Mouse (Mus musculus) gastrocnemius, postnatal 4 days (tissue): ENCODE data around the gene Eml6. TPM values are rescaled to one million over a fixed set of nuclear protein-coding genes. Genes with fewer than 3 reads are reported as not detected.
"Not testable (repeated sequence)": the region's sequence is repeated elsewhere in the genome, so short reads cannot be mapped to it uniquely, and the experiment has no call there.

ENCODE experiments used
- DNase-seq, 2 experiments: peaks; one replicate each; pipeline ENCODE4 v3.0.0; 2021 to 2022; ENCODE audit warnings: low spot score in 2 of 2, mixed read lengths in 2 of 2
- total RNA-seq, 2 experiments: library from RNA; stranded (reverse); gene quantifications; 2 replicates each; pipeline ENCODE4 v1.2.3; 2021

The Eml6 gene
- total RNA-seq, 2 experiments from 2014 or later, result 3.2 to 3.3 TPM

GRCm38 (mm10) chr11:29861040-29861439 lies 164.8 kb downstream of the Eml6 start:
- no peak for DNase-seq

- DNase-seq, result no peak
Observed at GRCm38 (mm10) chr11:29840606-29841227, 185.1 kb downstream of the Eml6 start.

GRCm38 (mm10) chr11:29839781-29840180 lies 186.1 kb downstream of the Eml6 start:
- no peak for DNase-seq

- no peak for DNase-seq
Observed at GRCm38 (mm10) chr11:29837066-29837465, 188.8 kb downstream of the Eml6 start.

- no peak for DNase-seq
Observed at GRCm38 (mm10) chr11:29827729-29828128, 198.1 kb downstream of the Eml6 start.

- DNase-seq, result no peak
Observed at GRCm38 (mm10) chr11:29826001-29826400, 199.8 kb downstream of the Eml6 start.

GRCm38 (mm10) chr11:29825271-29825718 lies 200.5 kb downstream of the Eml6 start, which contains the start of gene 4931440F15Rik:
Gene 4931440F15Rik, minus strand, starts transcription at chr11:29825668.
- DNase-seq, result not testable (repeated sequence)

GRCm38 (mm10) chr11:29824474-29825270 lies 201.2 kb downstream of the Eml6 start:
- DNase-seq, result not testable (repeated sequence)

- no peak for DNase-seq
Observed at GRCm38 (mm10) chr11:29823141-29823540, 202.7 kb downstream of the Eml6 start.

- no peak for DNase-seq
Observed at GRCm38 (mm10) chr11:29815670-29816069, 210.2 kb downstream of the Eml6 start.

- no peak for DNase-seq
Observed at GRCm38 (mm10) chr11:29815261-29815660, 210.6 kb downstream of the Eml6 start.

- no peak for DNase-seq
Observed at GRCm38 (mm10) chr11:29813267-29813666, 212.6 kb downstream of the Eml6 start.

- DNase-seq, result no peak
Observed at GRCm38 (mm10) chr11:29812475-29812874, 213.4 kb downstream of the Eml6 start.

- no peak for DNase-seq
Observed at GRCm38 (mm10) chr11:29810324-29810723, 215.5 kb downstream of the Eml6 start.

- DNase-seq, result no peak
Observed at GRCm38 (mm10) chr11:29808981-29809589, 216.7 kb downstream of the Eml6 start.

- DNase-seq, result peak in 1 of 2 experiments; percentile 36
Observed at GRCm38 (mm10) chr11:29808173-29808980, 217.5 kb downstream of the Eml6 start.

- DNase-seq, result no peak
Observed at GRCm38 (mm10) chr11:29807325-29807724, 218.5 kb downstream of the Eml6 start.

- DNase-seq, result no peak
Observed at GRCm38 (mm10) chr11:29801432-29802427, 224.1 kb downstream of the Eml6 start.

- no peak for DNase-seq
Observed at GRCm38 (mm10) chr11:29799839-29800238, 226.0 kb downstream of the Eml6 start.

- no peak for DNase-seq
Observed at GRCm38 (mm10) chr11:29795106-29795505, 230.7 kb downstream of the Eml6 start.
